In the genomic region with DNA sequence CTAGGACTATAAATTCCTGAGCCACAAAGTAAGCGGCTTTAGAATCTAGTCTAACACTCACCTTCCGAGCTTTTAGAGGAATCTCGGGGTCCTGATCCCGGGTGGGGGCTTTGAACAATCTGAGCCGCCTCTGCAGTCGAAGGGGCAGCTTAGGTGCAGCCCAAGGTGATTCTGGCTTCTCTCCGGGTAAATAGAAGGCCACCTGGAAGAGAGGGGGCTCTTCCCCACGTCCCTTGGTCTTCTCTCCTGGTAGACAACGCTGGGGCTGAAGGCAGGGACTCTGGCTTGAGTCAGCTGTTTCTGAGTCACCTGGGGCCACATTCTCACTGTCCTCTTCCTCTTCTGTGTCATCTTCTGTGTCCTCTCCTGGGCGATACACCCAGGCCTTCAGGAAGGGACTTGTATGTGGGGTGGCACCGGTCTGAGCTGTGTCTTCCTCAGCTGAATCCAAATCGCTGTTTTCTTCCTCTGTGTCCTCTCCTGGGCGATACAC, we compare ENCODE assay signal across 8 mouse cellular contexts. TPM values are rescaled to one million over a fixed set of nuclear protein-coding genes. Genes with fewer than 3 reads are reported as not detected.
DNase-seq lines count a peak whose midpoint lies in the region; ATAC-seq and TF ChIP-seq lines count a peak whose summit lies in the region.

No protein-coding gene starts in this region.

- no peak for TF ChIP-seq POLR2A in limb, embryonic 14.5 days (IDR thresholded peaks at IDR 0.05; ENCODE audit: borderline replicate concordance, extremely low read depth, insufficient read depth, insufficient read length)

- H3K27me3 ChIP-seq in heart, embryonic 10.5 days (ENCODE audit: insufficient read depth, poor library complexity, severe bottlenecking) = no peaks in the 10 kb centered on the region
- H3K27me3 ChIP-seq in embryonic facial prominence, embryonic 10.5 days (replicated peaks; ENCODE audit: low read depth, poor library complexity, severe bottlenecking) = no peaks in the 10 kb centered on the region
- H3K27me3 ChIP-seq in limb, embryonic 14.5 days (ENCODE audit: control insufficient read depth, insufficient read depth, low read length) = no peaks in the 10 kb centered on the region

- H3K27ac ChIP-seq in heart, embryonic 10.5 days = peak overlapping the region; percentile 62
- no peak overlapping the region for H3K27ac ChIP-seq in embryonic facial prominence, embryonic 10.5 days (replicated peaks)
- no peak overlapping the region for H3K27ac ChIP-seq in limb, embryonic 14.5 days (replicated peaks; ENCODE audit: low read depth, low read length)

- ATAC-seq in limb, embryonic 14.5 days (ENCODE audit: low FRiP score, low read depth) = no peak

- peak overlapping the region; percentile 26 for H3K4me2 ChIP-seq in limb, embryonic 14.5 days (replicated peaks; ENCODE audit: low read depth, low read length, severe bottlenecking)

- peaks cover 17% of the 10 kb centered on the region; the same call in 1 of the 2 replicates for H3K36me3 ChIP-seq in heart, embryonic 10.5 days
- H3K36me3 ChIP-seq in embryonic facial prominence, embryonic 10.5 days (replicated peaks) = peaks cover 22% of the 10 kb centered on the region
- H3K36me3 ChIP-seq in limb, embryonic 14.5 days (ENCODE audit: control insufficient read depth, insufficient read depth, low read length) = peaks cover 15% of the 10 kb centered on the region

- peak overlapping the region; percentile 70 for H3K4me3 ChIP-seq in heart, embryonic 10.5 days
- peak overlapping the region; percentile 35 for H3K4me3 ChIP-seq in embryonic facial prominence, embryonic 10.5 days
- H3K4me3 ChIP-seq in limb, embryonic 14.5 days (replicated peaks; ENCODE audit: low read length) = 0 out of 2 replicates have a peak overlapping the region, but pooled peaks have one; percentile 4

- H3K9me3 ChIP-seq in heart, embryonic 10.5 days = no peaks in the 10 kb centered on the region
- H3K9me3 ChIP-seq in embryonic facial prominence, embryonic 10.5 days = no peaks in the 10 kb centered on the region
- H3K9me3 ChIP-seq in limb, embryonic 14.5 days (ENCODE audit: control insufficient read depth, low read length) = no peaks in the 10 kb centered on the region

- WGBS in heart, embryonic 10.5 days = 73% methylated on average over 13 of the region's 13 CpGs
- WGBS in embryonic facial prominence, embryonic 10.5 days = 86% methylated on average over 13 of the region's 13 CpGs
- WGBS in limb, embryonic 14.5 days = 82% methylated on average over 12 of the region's 13 CpGs

- no peak for DNase-seq in heart, embryonic 10.5 days (ENCODE audit: low spot score)
- no peak for DNase-seq in heart, adult 9 months (ENCODE audit: low spot score in 2 of 2)
- peak; percentile 29 to 32 for DNase-seq in B cell, adult 2 months
- DNase-seq in embryonic facial prominence, embryonic 10.5 days (ENCODE audit: low spot score) = no peak
- no peak for DNase-seq in limb, embryonic 14.5 days (ENCODE audit: low spot score)
- no peak for DNase-seq in right cerebral cortex, postnatal 25 days
- no peak for DNase-seq in cerebellum, postnatal 4 days (ENCODE audit: low spot score in 2 of 2)
- no peak for DNase-seq in thymus, postnatal 4 days

- H3K9ac ChIP-seq in limb, embryonic 14.5 days (ENCODE audit: low read depth, low read length, severe bottlenecking) = peak overlapping the region; percentile 32; the same call in 1 of the 2 replicates

- H3K4me1 ChIP-seq in heart, embryonic 10.5 days = peaks cover 30% of the 10 kb centered on the region
- peaks cover 33% of the 10 kb centered on the region for H3K4me1 ChIP-seq in embryonic facial prominence, embryonic 10.5 days
- peaks cover 16% of the 10 kb centered on the region for H3K4me1 ChIP-seq in limb, embryonic 14.5 days (ENCODE audit: control insufficient read depth, insufficient read depth, low read length)

RNA-seq across cellular contexts. Expression of a gene that starts 2.3 kb away (rescaled TPM):
- 28.2 and 31.2 TPM in 2 replicates for polyA plus RNA-seq in heart, embryonic 10.5 days (2016; fragmentation: Nextera tagmentation; extraction: Ambion mirVana)
- polyA plus RNA-seq in embryonic facial prominence, embryonic 10.5 days (2016; fragmentation: Nextera tagmentation; extraction: Ambion mirVana) = 18.6 and 21.6 TPM in 2 replicates
- 27.5 and 29.8 TPM in 2 replicates for polyA plus RNA-seq in limb, embryonic 14.5 days (2012; rRNA removed)
- polyA plus RNA-seq in limb, embryonic 14.5 days (2014; fragmentation: Nextera tagmentation; extraction: Ambion mirVana) = 21.2 and 22.1 TPM in 2 replicates

RNA-seq across cellular contexts. Expression of a gene that starts 2.4 kb away (rescaled TPM):
- polyA plus RNA-seq in heart, embryonic 10.5 days (2016; fragmentation: Nextera tagmentation; extraction: Ambion mirVana) = 0.59 and 0.64 TPM in 2 replicates
- 1.9 and 2.3 TPM in 2 replicates for polyA plus RNA-seq in embryonic facial prominence, embryonic 10.5 days (2016; fragmentation: Nextera tagmentation; extraction: Ambion mirVana)
- polyA plus RNA-seq in limb, embryonic 14.5 days (2012; rRNA removed) = 13.1 and 17.2 TPM in 2 replicates
- 4.3 and 4.6 TPM in 2 replicates for polyA plus RNA-seq in limb, embryonic 14.5 days (2014; fragmentation: Nextera tagmentation; extraction: Ambion mirVana)

RNA-seq across cellular contexts. Expression of a gene that starts 13.5 kb away (rescaled TPM):
- polyA plus RNA-seq in heart, embryonic 10.5 days (2016; fragmentation: Nextera tagmentation; extraction: Ambion mirVana) = 163 and 198 TPM in 2 replicates
- polyA plus RNA-seq in embryonic facial prominence, embryonic 10.5 days (2016; fragmentation: Nextera tagmentation; extraction: Ambion mirVana) = 115 and 123 TPM in 2 replicates
- 293 and 299 TPM in 2 replicates for polyA plus RNA-seq in limb, embryonic 14.5 days (2012; rRNA removed)
- polyA plus RNA-seq in limb, embryonic 14.5 days (2014; fragmentation: Nextera tagmentation; extraction: Ambion mirVana) = 239 and 254 TPM in 2 replicates

RNA-seq across cellular contexts. Expression of a gene that starts 31.0 kb away (rescaled TPM):
- 0.42 and 1.2 TPM in 2 replicates for polyA plus RNA-seq in heart, embryonic 10.5 days (2016; fragmentation: Nextera tagmentation; extraction: Ambion mirVana)
- polyA plus RNA-seq in embryonic facial prominence, embryonic 10.5 days (2016; fragmentation: Nextera tagmentation; extraction: Ambion mirVana) = 0.87 and 0.92 TPM in 2 replicates
- polyA plus RNA-seq in limb, embryonic 14.5 days (2012; rRNA removed) = 1.1 and 1.2 TPM in 2 replicates
- 0.44 and 0.92 TPM in 2 replicates for polyA plus RNA-seq in limb, embryonic 14.5 days (2014; fragmentation: Nextera tagmentation; extraction: Ambion mirVana)

RNA-seq across cellular contexts. Expression of a gene that starts 35.1 kb away (rescaled TPM):
- 5.8 and 6.1 TPM in 2 replicates for polyA plus RNA-seq in heart, embryonic 10.5 days (2016; fragmentation: Nextera tagmentation; extraction: Ambion mirVana)
- polyA plus RNA-seq in embryonic facial prominence, embryonic 10.5 days (2016; fragmentation: Nextera tagmentation; extraction: Ambion mirVana) = 5.7 and 7.4 TPM in 2 replicates
- 2.4 and 2.9 TPM in 2 replicates for polyA plus RNA-seq in limb, embryonic 14.5 days (2012; rRNA removed)
- 2.0 and 2.6 TPM in 2 replicates for polyA plus RNA-seq in limb, embryonic 14.5 days (2014; fragmentation: Nextera tagmentation; extraction: Ambion mirVana)

Comparison
In these comparisons a context has a peak if more than half of its experiments do, and no peak if none do; other contexts are left out.
1. DNase-seq: peak in B cell, adult 2 months (2 of 2); none in heart, embryonic 10.5 days (single experiment), heart, adult 9 months (0 of 2), embryonic facial prominence, embryonic 10.5 days (single experiment), limb, embryonic 14.5 days (single experiment), right cerebral cortex, postnatal 25 days (single experiment), cerebellum, postnatal 4 days (0 of 2) and thymus, postnatal 4 days (single experiment).
2. H3K4me3 ChIP-seq: peak in every context shown above with its lines; median percentile 70 in heart, embryonic 10.5 days; 35 in embryonic facial prominence, embryonic 10.5 days; 4 in limb, embryonic 14.5 days.